Mouse (Mus musculus): ENCODE measurements around the gene Gpcpd1. TPM values are rescaled to one million over a fixed set of nuclear protein-coding genes. Genes with fewer than 3 reads are reported as not detected.
"Not testable (repeated sequence)": the region's sequence is repeated elsewhere in the genome, so short reads cannot be mapped to it uniquely, and the experiment has no call there.

The Gpcpd1 gene
- polyA plus RNA-seq, 1 experiment from 2014 or later, result 48.7 TPM

DNA sequence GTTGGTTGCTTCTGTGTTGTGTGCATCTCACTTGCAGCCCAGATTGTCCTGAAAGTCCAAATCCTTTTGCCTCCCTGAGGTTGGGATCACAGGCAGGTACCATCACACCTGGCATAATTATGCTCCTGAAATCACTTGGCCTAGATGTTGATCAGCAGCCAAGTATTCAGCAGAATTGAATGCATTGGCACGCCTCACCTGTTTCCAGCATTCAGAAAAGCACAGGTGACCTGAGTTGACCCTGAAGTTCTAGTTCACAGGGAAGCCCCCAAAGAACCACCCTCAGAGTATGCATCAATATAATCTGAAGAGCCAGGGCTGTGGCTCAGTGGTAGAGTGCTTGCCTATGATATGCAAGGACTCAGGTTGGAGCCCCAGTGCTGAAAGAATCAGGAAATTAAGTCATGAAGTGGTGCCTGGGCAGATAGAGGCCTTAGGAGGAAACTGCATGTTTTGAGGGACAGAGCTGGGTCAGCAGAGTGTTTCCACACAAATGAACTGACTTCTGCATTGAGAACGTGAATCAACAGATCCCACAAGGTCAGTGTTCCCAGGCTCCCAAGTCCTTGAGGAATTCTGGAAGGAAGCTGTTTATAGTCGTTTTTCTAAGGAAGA is 10.4 kb upstream of the Gpcpd1 start:
- Histone ChIP-seq H3K27ac (peak overlapping the region; percentile 87), H3K36me3 (ENCODE audit: inconsistent target) (no peaks in the 10 kb centered on the region), H3K79me2 (ENCODE audit: inconsistent target) (no peaks in the 10 kb centered on the region), H3K4me3 (ENCODE audit: inconsistent target) (peak overlapping the region; percentile 2; the same call in 1 of the 2 replicates)
- WGBS (ENCODE audit: missing documents), result 33% methylated on average over 3 of the region's 3 CpGs

DNA sequence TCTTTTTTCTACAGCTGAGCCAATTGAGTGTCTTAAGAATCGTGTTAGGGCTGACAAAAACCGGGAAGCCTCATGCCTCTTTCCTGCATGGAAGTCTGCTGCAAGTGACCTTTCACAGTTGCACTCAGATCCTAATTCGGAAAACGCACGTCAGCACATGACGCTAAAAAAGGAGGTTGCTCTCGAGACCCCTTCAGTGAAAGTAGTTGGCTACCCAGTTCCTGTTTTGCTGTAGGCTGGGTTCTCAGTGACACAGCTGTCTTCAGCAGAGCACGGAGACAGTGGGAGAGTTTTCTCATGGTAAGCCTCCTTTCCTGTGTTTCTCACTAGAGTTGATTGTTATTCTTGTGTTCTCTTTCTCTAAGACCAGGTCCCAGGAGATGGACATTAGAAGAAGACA is 9.7 kb upstream of the Gpcpd1 start:
- Histone ChIP-seq H3K27ac (peak overlapping the region; percentile 87), H3K36me3 (ENCODE audit: inconsistent target) (no peaks in the 10 kb centered on the region), H3K79me2 (ENCODE audit: inconsistent target) (no peaks in the 10 kb centered on the region), H3K4me3 (ENCODE audit: inconsistent target) (peak overlapping the region; percentile 2; the same call in 1 of the 2 replicates)
- 3% methylated on average over 8 of the region's 8 CpGs for WGBS (ENCODE audit: missing documents)

DNA sequence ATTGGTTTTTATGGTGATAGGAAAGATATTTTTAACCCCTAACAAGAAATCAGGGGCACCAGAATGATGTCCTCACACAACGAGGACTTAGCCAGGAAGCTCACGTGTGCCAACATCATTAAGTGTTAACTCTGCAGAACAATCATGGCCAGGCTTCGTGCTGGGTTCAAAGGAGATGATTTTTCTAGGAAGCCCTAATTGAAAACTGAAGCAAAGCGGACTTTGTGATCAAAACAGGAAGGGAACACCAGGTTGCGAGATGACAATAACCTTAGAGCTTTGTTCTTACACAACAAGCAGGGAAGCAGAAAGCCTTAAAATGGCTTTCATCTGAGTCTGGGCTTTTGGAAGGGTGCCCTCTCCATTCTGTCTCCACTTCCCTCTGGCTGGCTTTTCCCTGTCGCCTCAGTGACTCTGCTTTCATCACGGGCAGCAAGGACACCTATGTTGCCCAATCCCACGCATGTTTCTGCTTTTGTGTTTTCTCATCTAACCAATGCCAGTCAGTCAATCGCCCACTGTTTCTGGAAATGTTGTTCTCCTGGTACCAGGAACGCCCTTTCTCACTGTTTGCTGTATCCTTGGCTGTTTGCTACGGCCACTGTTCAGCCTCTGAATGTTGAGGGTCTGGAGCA is 8.2 kb upstream of the Gpcpd1 start:
- no peaks in the 10 kb centered on the region for H3K79me2 ChIP-seq (ENCODE audit: inconsistent target)
- H3K4me3 ChIP-seq (ENCODE audit: inconsistent target), result no peak overlapping the region
- no peaks in the 10 kb centered on the region for H3K36me3 ChIP-seq (ENCODE audit: inconsistent target)
- H3K27ac ChIP-seq, result no peak overlapping the region
- 57% methylated on average over 11 of the region's 11 CpGs for WGBS (ENCODE audit: missing documents)

DNA sequence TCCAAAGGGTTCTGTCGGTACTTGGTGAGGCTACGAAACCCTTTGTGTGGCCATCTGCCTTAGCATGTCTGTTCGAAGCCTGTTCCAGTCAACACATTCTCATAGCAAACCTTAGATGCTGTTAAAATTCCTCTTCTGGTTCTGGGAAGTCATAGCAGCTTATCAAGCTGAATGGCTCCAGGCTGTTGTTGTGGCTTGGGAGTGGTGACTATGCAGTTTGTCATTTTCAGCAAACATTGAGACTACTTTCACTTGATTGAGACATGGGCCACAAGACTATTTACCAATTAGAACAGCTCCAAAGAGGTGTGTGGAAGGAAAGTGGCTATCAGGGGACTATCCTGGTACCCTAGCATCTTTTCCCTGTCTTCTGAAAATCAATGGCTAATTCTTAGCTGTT is 4.6 kb upstream of the Gpcpd1 start:
- no peaks in the 10 kb centered on the region for H3K36me3 ChIP-seq (ENCODE audit: inconsistent target)
- H3K27ac ChIP-seq, result no peak overlapping the region
- WGBS (ENCODE audit: missing documents), result 60% methylated on average over 3 of the region's 3 CpGs
- no peak overlapping the region for H3K4me3 ChIP-seq (ENCODE audit: inconsistent target)
- no peaks in the 10 kb centered on the region for H3K79me2 ChIP-seq (ENCODE audit: inconsistent target)

DNA sequence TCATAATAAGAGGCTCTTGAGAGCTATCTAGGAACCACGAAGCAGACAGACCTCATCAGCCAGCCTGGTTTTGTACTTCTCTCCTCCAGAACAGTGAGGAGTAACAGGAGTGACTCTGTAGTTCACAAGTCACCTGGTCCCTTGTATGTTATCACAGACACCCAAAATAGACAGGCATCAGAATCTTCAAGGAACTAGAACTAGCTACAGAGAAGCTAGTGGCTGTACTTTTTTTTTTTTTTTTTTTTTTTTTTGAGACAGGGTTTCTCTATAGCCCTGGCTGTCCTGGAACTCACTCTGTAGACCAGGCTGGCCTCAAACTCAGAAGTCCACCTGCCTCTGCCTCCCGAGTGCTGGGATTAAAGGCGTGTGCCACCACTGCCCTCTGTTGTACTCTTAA is 4.0 kb upstream of the Gpcpd1 start:
- not testable (repeated sequence) for H3K79me2 ChIP-seq (ENCODE audit: inconsistent target)

DNA sequence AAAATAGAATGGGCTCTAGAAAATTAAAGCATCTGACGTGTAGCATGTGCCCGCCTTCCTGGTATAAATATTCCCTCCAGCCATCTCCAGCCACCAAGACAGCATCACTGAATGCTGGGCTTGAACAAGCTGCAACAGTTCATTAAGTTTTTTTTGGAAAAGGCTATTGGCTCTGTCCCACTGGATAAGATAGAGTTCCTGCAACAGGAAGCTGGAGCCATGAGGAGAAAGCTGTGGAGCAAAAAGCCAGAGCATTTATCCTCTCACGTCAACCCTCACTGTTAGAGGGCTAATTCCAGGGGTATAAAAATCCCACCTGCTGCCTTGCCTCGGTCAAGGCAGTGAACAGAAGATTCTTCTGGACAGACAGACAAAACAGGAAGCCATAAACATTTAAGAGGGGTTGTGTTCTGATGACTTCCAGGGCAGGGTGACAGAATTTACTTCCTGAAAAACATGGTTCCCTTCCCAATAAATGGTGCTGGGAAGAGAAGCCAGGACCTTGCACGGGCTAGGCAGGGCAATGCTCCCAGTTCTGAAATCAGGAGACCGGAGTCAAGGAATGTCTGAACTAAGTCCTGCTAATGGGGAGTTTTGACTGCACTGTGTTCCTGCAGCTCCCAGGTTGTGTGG is 2.5 kb upstream of the Gpcpd1 start:
- Histone ChIP-seq H3K36me3 (ENCODE audit: inconsistent target) (no peaks in the 10 kb centered on the region), H3K27ac (no peak overlapping the region), H3K4me3 (ENCODE audit: inconsistent target) (no peak overlapping the region), H3K79me2 (ENCODE audit: inconsistent target) (no peaks in the 10 kb centered on the region)
- WGBS (ENCODE audit: missing documents), result 78% methylated on average over 6 of the region's 6 CpGs

More for the DNA sequence above, 4.0 kb upstream of the Gpcpd1 start:
- WGBS (ENCODE audit: missing documents), result 91% methylated on average over 3 of the region's 3 CpGs
- H3K36me3 ChIP-seq (ENCODE audit: inconsistent target); H3K4me3 ChIP-seq (ENCODE audit: inconsistent target); H3K27ac ChIP-seq: not testable (repeated sequence)

DNA sequence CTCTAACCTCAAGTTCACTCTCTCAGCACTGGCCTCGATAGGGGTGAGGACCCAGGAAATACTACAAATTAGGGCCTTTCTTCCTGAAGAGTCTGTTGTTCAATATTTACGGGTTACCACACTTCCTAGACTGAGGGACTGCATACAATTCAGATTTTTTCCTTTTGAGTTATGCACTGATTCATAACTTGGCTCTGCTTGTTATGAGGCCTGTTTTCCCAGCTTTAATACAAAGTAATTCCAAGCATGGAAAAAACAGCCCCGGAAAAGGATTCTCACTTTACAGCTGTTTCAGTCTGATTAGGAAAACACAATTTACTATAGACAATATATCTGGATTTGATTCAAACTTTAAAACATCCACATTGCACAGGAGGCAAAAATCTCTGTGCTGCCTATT is 1.5 kb downstream of the Gpcpd1 start:
- no peak overlapping the region for H3K4me3 ChIP-seq (ENCODE audit: inconsistent target)
- no peaks in the 10 kb centered on the region for H3K36me3 ChIP-seq (ENCODE audit: inconsistent target)
- WGBS (ENCODE audit: missing documents), result 64% methylated on average over 3 of the region's 3 CpGs
- H3K27ac ChIP-seq, result no peak overlapping the region
- no peaks in the 10 kb centered on the region for H3K79me2 ChIP-seq (ENCODE audit: inconsistent target)

DNA sequence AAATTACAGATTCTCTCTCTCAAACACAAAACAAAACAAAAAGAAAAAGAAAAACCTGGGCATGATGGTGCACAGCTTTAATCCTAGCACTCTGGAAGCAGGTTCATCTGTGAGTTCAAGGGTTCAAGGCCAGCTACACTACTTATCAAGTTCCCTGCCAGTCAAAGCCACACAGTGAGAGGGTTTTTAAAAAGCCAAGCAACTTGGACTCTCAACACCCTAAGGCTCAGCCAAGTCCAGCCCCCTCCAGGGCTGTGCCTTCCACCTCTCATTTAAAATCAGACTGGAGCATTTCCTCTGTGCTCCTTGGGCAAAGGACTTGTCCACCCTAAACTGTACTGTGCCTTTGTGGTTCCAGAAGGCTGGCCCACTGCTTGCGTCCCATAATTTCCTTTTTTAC is 3.3 kb downstream of the Gpcpd1 start:
- Histone ChIP-seq H3K27ac (no peak overlapping the region), H3K79me2 (ENCODE audit: inconsistent target) (no peaks in the 10 kb centered on the region), H3K4me3 (ENCODE audit: inconsistent target) (no peak overlapping the region), H3K36me3 (ENCODE audit: inconsistent target) (no peaks in the 10 kb centered on the region)
- 89% methylated on average over 1 of the region's 1 CpGs for WGBS (ENCODE audit: missing documents)

DNA sequence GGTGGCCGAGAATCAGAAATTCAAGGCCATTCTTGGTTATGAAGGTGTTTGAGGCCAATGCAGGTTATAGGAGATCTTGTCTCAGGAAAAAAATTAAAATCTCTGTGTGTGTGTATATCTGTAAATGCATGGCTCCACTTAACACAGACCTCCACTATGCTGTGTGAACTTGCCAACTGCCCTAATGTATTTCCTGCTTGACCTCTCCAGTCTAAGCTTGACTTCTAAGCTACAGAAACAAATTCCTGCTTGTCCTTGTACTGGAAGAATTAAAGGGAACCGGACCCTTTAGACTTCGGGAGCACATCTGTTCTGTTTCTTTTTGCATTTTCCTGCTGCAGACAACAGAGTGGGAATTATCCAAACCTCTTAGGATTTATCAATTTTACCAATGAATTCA is 4.4 kb downstream of the Gpcpd1 start:
- no peaks in the 10 kb centered on the region for H3K79me2 ChIP-seq (ENCODE audit: inconsistent target)
- no peak overlapping the region for H3K27ac ChIP-seq
- WGBS (ENCODE audit: missing documents), result 100% methylated on average over 3 of the region's 3 CpGs
- H3K36me3 ChIP-seq (ENCODE audit: inconsistent target), result no peaks in the 10 kb centered on the region
- no peak overlapping the region for H3K4me3 ChIP-seq (ENCODE audit: inconsistent target)

DNA sequence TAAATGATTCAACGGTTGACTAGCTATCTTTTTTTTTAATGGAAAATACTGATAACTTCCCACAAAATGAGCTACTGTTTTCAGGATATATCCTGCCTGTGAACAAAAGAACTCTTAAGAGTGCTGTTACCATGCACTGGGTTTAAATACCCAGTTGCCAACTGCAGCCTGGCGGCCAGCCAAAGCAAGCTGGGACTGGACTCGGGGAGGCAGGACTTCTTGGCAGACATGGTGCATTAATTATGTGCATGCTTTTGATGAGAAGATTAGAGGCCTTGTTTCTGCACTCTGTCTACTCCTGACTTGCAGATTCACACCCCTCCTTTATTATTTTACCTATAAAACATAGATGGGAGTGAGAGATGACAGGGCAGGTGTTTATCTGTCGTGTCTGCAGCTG is 5.3 kb downstream of the Gpcpd1 start:
- H3K36me3 ChIP-seq (ENCODE audit: inconsistent target), result no peaks in the 10 kb centered on the region
- H3K4me3 ChIP-seq (ENCODE audit: inconsistent target), result no peak overlapping the region
- no peak overlapping the region for H3K27ac ChIP-seq
- H3K79me2 ChIP-seq (ENCODE audit: inconsistent target), result peaks cover 3% of the 10 kb centered on the region
- 75% methylated on average over 4 of the region's 4 CpGs for WGBS (ENCODE audit: missing documents)

DNA sequence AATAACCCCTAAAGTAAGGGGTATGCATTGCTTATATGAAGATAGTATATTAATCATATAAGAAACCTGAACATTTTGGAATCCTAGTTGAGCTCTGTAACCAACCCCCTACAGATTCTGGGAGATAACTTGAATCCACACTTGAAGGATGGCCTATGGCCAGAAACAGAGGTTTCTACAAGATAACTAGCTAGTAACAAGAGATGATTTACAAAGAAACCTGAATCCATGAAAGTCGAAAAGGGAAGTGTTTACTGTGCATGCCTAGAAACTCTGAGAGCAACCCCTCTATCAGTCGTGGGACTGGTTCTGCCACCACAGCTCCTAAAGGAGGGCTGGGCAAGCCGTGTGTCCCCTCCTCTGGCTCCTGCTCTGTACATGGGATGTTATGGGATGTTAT is 7.8 kb downstream of the Gpcpd1 start:
- Histone ChIP-seq H3K4me3 (ENCODE audit: inconsistent target) (no peak overlapping the region), H3K27ac (no peak overlapping the region), H3K79me2 (ENCODE audit: inconsistent target) (peaks cover 28% of the 10 kb centered on the region), H3K36me3 (ENCODE audit: inconsistent target) (no peaks in the 10 kb centered on the region)
- WGBS (ENCODE audit: missing documents), result 44% methylated on average over 3 of the region's 3 CpGs

DNA sequence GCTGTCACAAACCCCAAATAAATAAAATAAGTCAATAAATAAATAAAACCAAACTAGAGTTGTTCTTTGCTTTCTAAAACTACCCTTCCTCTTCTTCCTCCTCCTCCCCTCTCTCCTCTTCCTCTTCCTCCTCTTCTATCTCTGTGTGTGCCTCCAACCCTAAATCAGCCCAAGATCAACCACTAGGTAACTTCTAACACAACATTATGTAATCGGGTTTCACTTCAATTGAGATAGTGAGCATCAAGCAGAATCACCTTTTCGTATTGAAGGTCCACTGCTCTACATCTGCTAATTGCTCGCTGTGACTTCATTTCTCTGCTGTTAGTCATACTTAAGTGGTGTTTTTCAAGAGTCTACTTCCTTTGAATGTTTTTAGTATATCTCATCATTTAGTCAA is 8.8 kb downstream of the Gpcpd1 start:
- Histone ChIP-seq H3K36me3 (ENCODE audit: inconsistent target) (no peaks in the 10 kb centered on the region), H3K4me3 (ENCODE audit: inconsistent target) (no peak overlapping the region), H3K27ac (peak overlapping the region; percentile 44), H3K79me2 (ENCODE audit: inconsistent target) (peaks cover 38% of the 10 kb centered on the region)
- 85% methylated on average over 3 of the region's 3 CpGs for WGBS (ENCODE audit: missing documents)

DNA sequence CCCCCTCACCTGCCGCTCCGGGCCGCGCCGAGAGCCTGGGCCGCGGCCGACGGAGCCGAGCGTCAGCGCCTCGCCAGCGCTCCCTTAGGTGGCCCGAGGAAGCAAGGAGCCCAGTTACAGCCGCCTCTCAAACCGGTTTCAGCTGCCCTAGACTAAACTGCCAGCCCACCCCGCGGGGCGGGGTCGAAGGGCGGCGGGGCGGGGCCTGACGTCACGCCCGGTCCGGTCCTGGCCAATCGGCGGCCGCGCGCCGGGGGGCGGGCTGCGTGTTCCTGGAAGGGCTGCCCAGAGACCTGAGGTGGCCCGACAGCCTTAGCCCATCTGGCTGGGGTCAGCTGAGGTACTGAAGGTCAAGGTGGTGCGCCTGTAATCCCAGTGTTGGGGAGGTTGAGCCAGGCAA is 9.5 kb downstream of the Gpcpd1 start:
- WGBS (ENCODE audit: missing documents), result under 1% methylated on average over 29 of the region's 38 CpGs
- H3K36me3 ChIP-seq (ENCODE audit: inconsistent target), result no peaks in the 10 kb centered on the region
- H3K4me3 ChIP-seq (ENCODE audit: inconsistent target), result no peak overlapping the region
- H3K79me2 ChIP-seq (ENCODE audit: inconsistent target), result peaks cover 45% of the 10 kb centered on the region
- H3K27ac ChIP-seq, result peak overlapping the region; percentile 44

DNA sequence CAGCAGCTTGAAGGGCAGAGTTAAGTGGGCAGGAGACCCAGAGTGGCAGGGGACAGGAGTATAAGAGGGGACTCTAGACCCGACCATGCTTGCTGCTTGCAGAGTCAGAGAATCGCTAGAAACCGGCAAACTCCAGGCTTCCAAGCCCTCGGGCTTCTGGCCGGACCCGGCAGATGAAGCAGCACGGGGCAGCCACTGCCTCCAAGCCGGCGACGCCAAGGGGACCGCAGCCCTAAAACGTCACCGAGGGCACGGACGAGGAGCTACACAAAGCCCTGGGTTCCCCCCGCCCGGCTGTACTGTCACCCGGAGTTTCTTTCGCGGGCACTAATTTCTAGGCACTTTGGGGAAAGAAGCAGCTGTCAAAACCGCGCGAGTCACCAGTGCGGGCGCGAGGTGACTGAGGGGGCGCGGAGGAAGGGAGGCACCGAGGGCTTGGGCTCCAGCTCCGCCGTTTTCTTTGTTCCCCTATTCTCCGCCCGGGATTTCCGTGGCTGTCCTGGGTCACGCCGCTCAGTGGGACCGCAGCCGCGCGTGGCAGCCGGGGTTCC is 10.0 kb downstream of the Gpcpd1 start:
- H3K79me2 ChIP-seq (ENCODE audit: inconsistent target), result peaks cover 50% of the 10 kb centered on the region
- 2% methylated on average over 32 of the region's 41 CpGs for WGBS (ENCODE audit: missing documents)
- H3K27ac ChIP-seq, result peak overlapping the region; percentile 73
- H3K4me3 ChIP-seq (ENCODE audit: inconsistent target), result peak overlapping the region; percentile 75
- H3K36me3 ChIP-seq (ENCODE audit: inconsistent target), result no peaks in the 10 kb centered on the region

DNA sequence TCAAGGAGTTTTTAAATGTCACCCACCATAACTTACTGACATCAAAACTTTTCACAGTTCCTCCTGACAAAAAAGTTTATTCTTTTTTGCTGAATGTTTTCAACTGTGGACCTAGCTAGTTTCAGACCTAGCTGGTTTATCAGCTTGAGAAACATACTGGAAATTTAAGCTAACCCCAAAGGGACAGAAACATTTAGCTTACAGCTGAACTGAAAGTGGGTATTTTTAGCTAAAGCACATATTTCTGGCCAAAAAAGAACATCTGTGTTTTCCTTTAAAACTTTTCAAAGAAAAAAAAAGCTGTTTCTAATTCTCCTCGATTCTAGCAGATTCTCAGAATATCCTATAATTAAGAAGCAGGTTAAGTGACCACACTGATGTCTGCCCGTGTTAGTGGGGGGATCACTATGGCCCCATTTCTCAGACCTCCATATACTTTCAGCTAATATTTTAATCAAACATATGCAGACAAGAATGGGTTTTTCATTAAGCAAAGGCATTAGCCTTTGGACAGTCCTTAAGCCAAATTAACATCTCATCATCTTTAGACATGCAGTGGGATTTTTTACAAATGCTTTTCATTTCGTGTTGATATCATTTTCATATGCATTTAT is 10.9 kb downstream of the Gpcpd1 start:
- Histone ChIP-seq H3K27ac (peak overlapping the region; percentile 73), H3K36me3 (ENCODE audit: inconsistent target) (no peaks in the 10 kb centered on the region), H3K4me3 (ENCODE audit: inconsistent target) (peak overlapping the region; percentile 75), H3K79me2 (ENCODE audit: inconsistent target) (peaks cover 59% of the 10 kb centered on the region)
- WGBS (ENCODE audit: missing documents), result 9% methylated on average over 3 of the region's 3 CpGs
